Mouse (Mus musculus) megakaryocyte, embryonic 14.5 days (primary cell): ENCODE results near the gene Uap1. TPM values are rescaled to one million over a fixed set of nuclear protein-coding genes. Genes with fewer than 3 reads are reported as not detected.
A peak's percentile ranks its signal among the peaks of the same experiment; 100 is the strongest.

Experiments
- H3K27me3 ChIP-seq: replicated peaks from 2 replicates; pipeline ENCODE3; 2012; ENCODE audit warnings: inconsistent platforms
- H3K36me3 ChIP-seq: replicated peaks from 2 replicates; pipeline ENCODE3; 2012; ENCODE audit warnings: low read length, inconsistent platforms, mixed read lengths
- H3K4me1 ChIP-seq: 2 replicates; pipeline ENCODE4 v1.6.1; 2012; ENCODE audit warnings: inconsistent platforms
- H3K4me3 ChIP-seq: replicated peaks from 2 replicates; pipeline ENCODE3; 2012; ENCODE audit warnings: moderate library complexity, mild to moderate bottlenecking, inconsistent platforms
- H3K9me3 ChIP-seq: 2 replicates; pipeline ENCODE4 v1.6.1; 2012; ENCODE audit warnings: inconsistent platforms
- FLI1 ChIP-seq: IDR thresholded peaks from 2 replicates; pipeline ENCODE4 v1.6.1; 2012; ENCODE audit warnings: low read length, inconsistent platforms, mixed read lengths
- GATA1 ChIP-seq: IDR thresholded peaks from 3 replicates; pipeline ENCODE4 v1.6.1; 2012; ENCODE audit warnings: mixed read lengths, low read length, inconsistent platforms, borderline replicate concordance
- polyA plus RNA-seq: library from polyadenylated mRNA; stranded (reverse); fragments of >175 nt; gene quantifications from 2 replicates; pipeline ENCODE4 v1.2.3, GENCODE M21; 2012; ENCODE audit warnings: low replicate concordance; ENCODE audit not compliant: insufficient read depth

Gene Uap1
- polyA plus RNA-seq, 1 experiment: 2.3 TPM

GRCm38 (mm10) chr1:170173991-170174813, 555 bp downstream of the Uap1 start:
- Histone ChIP-seq H3K4me1 (peaks cover 26% of the 10 kb centered on the region), H3K9me3 (no peaks in the 10 kb centered on the region), H3K4me3 (peak overlapping the region; percentile 98), H3K36me3 (no peaks in the 10 kb centered on the region), H3K27me3 (no peaks in the 10 kb centered on the region)
- no peak for TF ChIP-seq FLI1
- TF ChIP-seq GATA1: no peak

DNA sequence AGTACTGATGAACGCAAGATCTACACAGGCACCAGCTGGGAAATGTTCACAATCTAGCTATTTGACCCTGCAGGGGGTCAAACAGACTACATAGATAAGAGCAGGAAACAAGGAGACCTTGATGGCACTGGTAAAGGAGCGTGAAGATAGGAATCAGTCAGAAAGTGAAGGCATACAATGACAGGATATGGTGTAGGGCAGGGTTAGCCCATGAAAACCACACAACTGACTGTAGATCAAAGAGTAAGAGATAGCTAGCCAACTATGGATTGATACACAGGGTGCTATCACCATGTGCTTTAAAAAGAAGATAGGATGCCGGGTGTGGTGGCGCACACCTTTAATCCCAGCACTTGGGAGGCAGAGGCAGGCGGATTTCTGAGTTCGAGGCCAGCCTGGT, 7.0 kb downstream of the Uap1 start:
- Histone ChIP-seq H3K4me3 (no peak overlapping the region), H3K27me3 (no peaks in the 10 kb centered on the region), H3K4me1 (peaks cover 16% of the 10 kb centered on the region), H3K36me3 (peaks cover 25% of the 10 kb centered on the region), H3K9me3 (no peaks in the 10 kb centered on the region)
- no peak for TF ChIP-seq GATA1
- no peak for TF ChIP-seq FLI1

- H3K9me3 ChIP-seq: no peaks in the 10 kb centered on the region
- no peak for TF ChIP-seq GATA1
- no peak for TF ChIP-seq FLI1
- peaks cover 32% of the 10 kb centered on the region for H3K4me1 ChIP-seq
- no peak overlapping the region for H3K4me3 ChIP-seq
- H3K36me3 ChIP-seq: peaks cover 43% of the 10 kb centered on the region
- no peaks in the 10 kb centered on the region for H3K27me3 ChIP-seq
Observed at GRCm38 (mm10) chr1:170164913-170165312, 9.8 kb downstream of the Uap1 start.

DNA sequence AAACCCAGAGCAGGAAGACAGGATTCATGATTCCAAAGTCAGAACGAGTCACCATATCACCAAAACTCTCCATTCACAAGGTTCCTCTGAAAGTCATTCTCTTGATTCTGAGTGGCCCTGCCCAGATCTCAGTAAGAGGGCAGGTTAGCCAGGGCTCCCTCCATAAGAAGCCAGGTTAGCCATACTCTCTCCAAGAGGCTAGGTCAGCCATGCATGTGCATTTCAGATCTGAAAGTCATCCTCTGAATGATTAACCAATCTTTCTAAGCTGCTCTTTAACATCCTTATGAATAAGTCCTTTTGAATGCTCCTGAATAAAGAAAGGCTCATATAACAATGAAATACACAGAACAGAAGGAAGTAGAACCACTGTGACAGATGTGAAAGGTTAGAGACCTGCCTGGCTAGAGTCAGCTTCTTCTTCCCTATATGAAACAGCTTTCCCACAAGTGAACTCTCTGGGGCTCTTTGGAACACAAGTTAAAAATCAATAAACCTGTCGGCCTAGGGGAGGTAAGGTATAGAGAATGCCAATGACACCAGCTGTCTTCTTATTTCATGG, 10.6 kb downstream of the Uap1 start:
- Histone ChIP-seq H3K9me3 (no peaks in the 10 kb centered on the region), H3K27me3 (no peaks in the 10 kb centered on the region), H3K4me1 (peaks cover 33% of the 10 kb centered on the region), H3K36me3 (peaks cover 45% of the 10 kb centered on the region), H3K4me3 (no peak overlapping the region)
- TF ChIP-seq FLI1 (no peak), GATA1 (no peak)

DNA sequence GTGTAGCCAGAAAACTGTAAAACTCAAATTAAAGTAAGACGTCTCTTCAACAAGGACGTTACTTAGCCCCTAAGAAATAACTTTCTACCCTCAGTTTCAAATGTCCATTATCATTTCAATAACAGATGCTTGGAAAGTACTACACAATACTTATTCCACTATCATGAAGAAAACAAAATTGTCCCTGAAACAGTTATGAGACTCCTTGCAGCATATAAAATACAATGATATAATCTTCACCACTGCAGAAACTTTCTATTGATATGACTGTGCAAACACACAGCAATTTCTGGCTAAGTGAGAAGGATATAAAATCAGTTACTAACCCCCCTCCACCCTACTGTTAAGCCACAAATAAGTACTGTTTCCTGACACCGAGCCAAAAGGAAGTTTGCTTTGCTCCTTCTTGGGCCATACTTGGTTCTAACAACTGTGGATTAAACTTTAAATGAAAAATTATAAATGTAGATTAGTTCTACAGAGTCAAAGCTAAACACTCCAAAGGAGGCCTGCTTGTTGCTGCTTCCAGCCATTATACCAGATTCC, 11.3 kb downstream of the Uap1 start:
- no peak for TF ChIP-seq GATA1
- no peak for TF ChIP-seq FLI1
- H3K36me3 ChIP-seq: peaks cover 51% of the 10 kb centered on the region
- H3K4me3 ChIP-seq: no peak overlapping the region
- H3K4me1 ChIP-seq: peaks cover 33% of the 10 kb centered on the region
- H3K9me3 ChIP-seq: no peaks in the 10 kb centered on the region
- no peaks in the 10 kb centered on the region for H3K27me3 ChIP-seq

- peaks cover 63% of the 10 kb centered on the region for H3K36me3 ChIP-seq
Observed at GRCm38 (mm10) chr1:170161852-170162251, 12.9 kb downstream of the Uap1 start.

GRCm38 (mm10) chr1:170160397-170160938, 14.3 kb downstream of the Uap1 start:
- Histone ChIP-seq H3K9me3 (no peaks in the 10 kb centered on the region), H3K27me3 (no peaks in the 10 kb centered on the region), H3K4me3 (no peak overlapping the region), H3K36me3 (peaks cover 60% of the 10 kb centered on the region), H3K4me1 (peaks cover 29% of the 10 kb centered on the region)
- TF ChIP-seq FLI1: no peak
- no peak for TF ChIP-seq GATA1

More at GRCm38 (mm10) chr1:170161852-170162251, 12.9 kb downstream of the Uap1 start:
- H3K9me3 ChIP-seq: no peaks in the 10 kb centered on the region
- peaks cover 29% of the 10 kb centered on the region for H3K4me1 ChIP-seq
- no peaks in the 10 kb centered on the region for H3K27me3 ChIP-seq
- TF ChIP-seq GATA1 (no peak), FLI1 (no peak)
- no peak overlapping the region for H3K4me3 ChIP-seq

- no peaks in the 10 kb centered on the region for H3K9me3 ChIP-seq
- no peak for TF ChIP-seq GATA1
- TF ChIP-seq FLI1: no peak
- no peak overlapping the region for H3K4me3 ChIP-seq
- H3K36me3 ChIP-seq: peaks cover 57% of the 10 kb centered on the region
- H3K27me3 ChIP-seq: no peaks in the 10 kb centered on the region
- peaks cover 29% of the 10 kb centered on the region for H3K4me1 ChIP-seq
Observed at GRCm38 (mm10) chr1:170159707-170160106, 15.1 kb downstream of the Uap1 start.

GRCm38 (mm10) chr1:170155761-170156160, 19.0 kb downstream of the Uap1 start:
- H3K4me3 ChIP-seq: no peak overlapping the region

GRCm38 (mm10) chr1:170155298-170155697, 19.5 kb downstream of the Uap1 start:
- H3K27me3 ChIP-seq: no peaks in the 10 kb centered on the region
- TF ChIP-seq FLI1 (no peak), GATA1 (no peak)
- H3K4me1 ChIP-seq: peaks cover 8% of the 10 kb centered on the region
- H3K36me3 ChIP-seq: peaks cover 40% of the 10 kb centered on the region
- no peaks in the 10 kb centered on the region for H3K9me3 ChIP-seq
- H3K4me3 ChIP-seq: no peak overlapping the region

More at GRCm38 (mm10) chr1:170155761-170156160, 19.0 kb downstream of the Uap1 start:
- H3K36me3 ChIP-seq: peaks cover 45% of the 10 kb centered on the region
- no peaks in the 10 kb centered on the region for H3K9me3 ChIP-seq
- TF ChIP-seq GATA1 (no peak), FLI1 (no peak)
- peaks cover 13% of the 10 kb centered on the region for H3K4me1 ChIP-seq
- no peaks in the 10 kb centered on the region for H3K27me3 ChIP-seq
